Mouse (Mus musculus) embryonic facial prominence, embryonic 11.5 days (tissue): ENCODE results near the gene Sesn1. TPM values are rescaled to one million over a fixed set of nuclear protein-coding genes. Genes with fewer than 3 reads are reported as not detected.

Experiments used
- ATAC-seq: fragments of 200-750 bp; cut with Nextera tagmentation; replicated peaks from 2 replicates; pipeline ENCODE4 v1.8.0; 2017; ENCODE audit warnings: low read depth; ENCODE audit not compliant: insufficient number of reproducible peaks, low FRiP score, low TSS enrichment
- DNase-seq: peaks from one replicate; pipeline ENCODE4 v3.0.0-alpha.2; 2015; ENCODE audit warnings: low spot score
- H3K27ac ChIP-seq: fragments of 300-500 bp; sonication (generic); replicated peaks from 2 replicates; pipeline ENCODE4 v1.5.1; 2014; ENCODE audit warnings: mild to moderate bottlenecking, low read depth, low read length, control low read depth
- H3K27me3 ChIP-seq: fragments of 300-500 bp; sonication (generic); 2 replicates; pipeline ENCODE4 v1.6.1; 2014; ENCODE audit warnings: mild to moderate bottlenecking, low read length, moderate library complexity, mixed read lengths; ENCODE audit not compliant: control insufficient read depth, insufficient read depth
- H3K36me3 ChIP-seq: fragments of 300-500 bp; sonication (generic); replicated peaks from 2 replicates; pipeline ENCODE4 v1.6.1; 2014; ENCODE audit warnings: low read depth, mild to moderate bottlenecking, low read length, moderate library complexity, mixed read lengths; ENCODE audit not compliant: control insufficient read depth, insufficient read depth
- H3K4me1 ChIP-seq: fragments of 300-500 bp; sonication (generic); 2 replicates; pipeline ENCODE4 v1.6.1; 2014; ENCODE audit warnings: low read length, mixed read lengths; ENCODE audit not compliant: control insufficient read depth, insufficient read depth
- H3K4me2 ChIP-seq: fragments of 300-500 bp; sonication (generic); 2 replicates; pipeline ENCODE4 v1.6.1; 2014; ENCODE audit warnings: low read depth, mild to moderate bottlenecking, control low read depth, low read length, moderate library complexity
- H3K4me3 ChIP-seq: fragments of 300-500 bp; sonication (generic); 2 replicates; pipeline ENCODE4 v1.5.1; 2014; ENCODE audit warnings: low read depth, low read length, control low read depth
- H3K9ac ChIP-seq: fragments of 300-500 bp; sonication (generic); replicated peaks from 2 replicates; pipeline ENCODE4 v1.6.1; 2014; ENCODE audit warnings: mild to moderate bottlenecking, control low read depth, low read length
- H3K9me3 ChIP-seq: fragments of 300-500 bp; sonication (generic); replicated peaks from 2 replicates; pipeline ENCODE4 v1.6.1; 2016; ENCODE audit warnings: mild to moderate bottlenecking, low read length, inconsistent platforms, mixed read lengths; ENCODE audit not compliant: control insufficient read depth
- WGBS: fragments of 180-500 bp; shearing (Covaris S2); extraction: QIAGEN DNeasy Blood & Tissue Kit; methylation state at CpG from one replicate; pipeline ENCODE4 v1.1.7; 2014; 5-methylcytosine and 5-hydroxymethylcytosine counted together
- polyA plus RNA-seq: library from polyadenylated mRNA; unstranded; fragments of >200 nt; fragmentation: Nextera tagmentation; extraction: Ambion mirVana; gene quantifications from 2 replicates; pipeline ENCODE4 v1.2.1, GENCODE M21; 2014

The Sesn1 gene
- polyA plus RNA-seq, 1 experiment from 2014 or later, result 35.5 TPM

- H3K4me3 ChIP-seq, result no peak overlapping the region
- no peak overlapping the region for H3K9ac ChIP-seq
- H3K36me3 ChIP-seq, result no peaks in the 10 kb centered on the region
- no peak for DNase-seq
- ATAC-seq, result no peak
- H3K9me3 ChIP-seq, result no peaks in the 10 kb centered on the region
- H3K4me1 ChIP-seq, result no peaks in the 10 kb centered on the region
- H3K4me2 ChIP-seq, result no peak overlapping the region
- H3K27me3 ChIP-seq, result no peaks in the 10 kb centered on the region
- H3K27ac ChIP-seq, result no peak overlapping the region
Observed at GRCm38 (mm10) chr10:41890537-41890936, 80.8 kb downstream of the Sesn1 start.

- ATAC-seq, result no peak
- no peak overlapping the region for H3K4me3 ChIP-seq
- no peak for DNase-seq
Observed at GRCm38 (mm10) chr10:41891312-41891711, 81.6 kb downstream of the Sesn1 start.

GRCm38 (mm10) chr10:41893433-41894411 is 84.0 kb downstream of the Sesn1 start:
- Histone ChIP-seq H3K4me3 (no peak overlapping the region), H3K27me3 (no peaks in the 10 kb centered on the region), H3K9me3 (no peaks in the 10 kb centered on the region), H3K27ac (no peak overlapping the region), H3K36me3 (peaks cover 6% of the 10 kb centered on the region), H3K4me2 (no peak overlapping the region), H3K4me1 (no peaks in the 10 kb centered on the region), H3K9ac (no peak overlapping the region)
- no peak for ATAC-seq
- 62% methylated on average over 4 of the region's 4 CpGs for WGBS
- DNase-seq, result peak; percentile 64

More at GRCm38 (mm10) chr10:41891312-41891711, 81.6 kb downstream of the Sesn1 start:
- H3K9me3 ChIP-seq, result no peaks in the 10 kb centered on the region
- 88% methylated on average over 4 of the region's 4 CpGs for WGBS
- H3K4me1 ChIP-seq, result no peaks in the 10 kb centered on the region
- H3K4me2 ChIP-seq, result no peak overlapping the region
- H3K36me3 ChIP-seq, result no peaks in the 10 kb centered on the region
- H3K27ac ChIP-seq, result no peak overlapping the region
- no peaks in the 10 kb centered on the region for H3K27me3 ChIP-seq
- H3K9ac ChIP-seq, result no peak overlapping the region

DNA sequence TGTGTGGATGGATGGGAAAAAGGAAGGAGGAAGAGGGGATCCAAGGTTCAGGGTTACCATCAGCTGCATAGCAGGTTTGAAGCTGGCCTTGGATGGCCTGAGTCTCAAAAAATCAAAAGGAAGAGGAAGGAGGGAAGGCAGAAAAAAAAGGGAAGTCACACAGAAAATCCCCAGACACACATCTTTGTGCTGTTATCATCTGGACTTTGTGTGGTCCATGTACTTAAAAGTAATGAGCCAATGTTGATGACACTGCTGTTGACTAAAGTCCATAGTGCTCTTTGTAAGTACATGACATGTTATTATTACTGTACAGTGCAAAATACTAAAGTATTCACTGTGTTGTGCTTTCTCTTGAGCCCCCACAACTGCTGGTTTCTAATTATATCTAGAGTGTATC is 86.7 kb downstream of the Sesn1 start:
- ATAC-seq (no peak), DNase-seq (no peak)
- Histone ChIP-seq H3K4me2 (no peak overlapping the region), H3K27ac (no peak overlapping the region), H3K36me3 (peaks cover 6% of the 10 kb centered on the region), H3K4me1 (no peaks in the 10 kb centered on the region), H3K9ac (no peak overlapping the region), H3K4me3 (no peak overlapping the region), H3K27me3 (no peaks in the 10 kb centered on the region), H3K9me3 (no peaks in the 10 kb centered on the region)

- Histone ChIP-seq H3K36me3 (peaks cover 6% of the 10 kb centered on the region), H3K4me3 (no peak overlapping the region), H3K9ac (no peak overlapping the region), H3K4me1 (no peaks in the 10 kb centered on the region), H3K4me2 (no peak overlapping the region), H3K9me3 (no peaks in the 10 kb centered on the region), H3K27me3 (no peaks in the 10 kb centered on the region), H3K27ac (no peak overlapping the region)
- ATAC-seq, result no peak
- 80% methylated on average over 2 of the region's 2 CpGs for WGBS
- no peak for DNase-seq
Observed at GRCm38 (mm10) chr10:41896865-41897264, 87.1 kb downstream of the Sesn1 start.

- no peak for DNase-seq
- 86% methylated on average over 8 of the region's 8 CpGs for WGBS
- H3K27me3 ChIP-seq, result no peaks in the 10 kb centered on the region
Observed at GRCm38 (mm10) chr10:41901456-41901855, 91.7 kb downstream of the Sesn1 start.

GRCm38 (mm10) chr10:41901864-41902263 is 92.1 kb downstream of the Sesn1 start:
- 91% methylated on average over 6 of the region's 6 CpGs for WGBS
- DNase-seq, result no peak

More at GRCm38 (mm10) chr10:41901456-41901855, 91.7 kb downstream of the Sesn1 start:
- no peak overlapping the region for H3K9ac ChIP-seq
- H3K9me3 ChIP-seq, result no peaks in the 10 kb centered on the region
- no peaks in the 10 kb centered on the region for H3K4me1 ChIP-seq
- no peak overlapping the region for H3K4me2 ChIP-seq
- H3K27ac ChIP-seq, result no peak overlapping the region
- peaks cover 6% of the 10 kb centered on the region for H3K36me3 ChIP-seq
- ATAC-seq, result no peak
- no peak overlapping the region for H3K4me3 ChIP-seq

GRCm38 (mm10) chr10:41907473-41907872 is 97.7 kb downstream of the Sesn1 start:
- 90% methylated on average over 11 of the region's 11 CpGs for WGBS
- Histone ChIP-seq H3K9me3 (no peaks in the 10 kb centered on the region), H3K9ac (no peak overlapping the region), H3K27me3 (no peaks in the 10 kb centered on the region), H3K4me1 (no peaks in the 10 kb centered on the region), H3K4me2 (no peak overlapping the region), H3K27ac (no peak overlapping the region), H3K4me3 (no peak overlapping the region), H3K36me3 (no peaks in the 10 kb centered on the region; the same call in 1 of the 2 replicates)
- ATAC-seq (no peak), DNase-seq (no peak)

More at GRCm38 (mm10) chr10:41901864-41902263, 92.1 kb downstream of the Sesn1 start:
- Histone ChIP-seq H3K9ac (no peak overlapping the region), H3K4me1 (no peaks in the 10 kb centered on the region), H3K9me3 (no peaks in the 10 kb centered on the region), H3K4me3 (no peak overlapping the region), H3K27ac (no peak overlapping the region), H3K4me2 (no peak overlapping the region), H3K36me3 (peaks cover 6% of the 10 kb centered on the region), H3K27me3 (no peaks in the 10 kb centered on the region)
- no peak for ATAC-seq
